Mouse (Mus musculus): ENCODE measurements around the gene Nkx2-9. TPM values are rescaled to one million over a fixed set of nuclear protein-coding genes. Genes with fewer than 3 reads are reported as not detected.

Nkx2-9 gene
- polyA plus RNA-seq, 1 experiment from 2014 or later: 1.7 TPM

DNA sequence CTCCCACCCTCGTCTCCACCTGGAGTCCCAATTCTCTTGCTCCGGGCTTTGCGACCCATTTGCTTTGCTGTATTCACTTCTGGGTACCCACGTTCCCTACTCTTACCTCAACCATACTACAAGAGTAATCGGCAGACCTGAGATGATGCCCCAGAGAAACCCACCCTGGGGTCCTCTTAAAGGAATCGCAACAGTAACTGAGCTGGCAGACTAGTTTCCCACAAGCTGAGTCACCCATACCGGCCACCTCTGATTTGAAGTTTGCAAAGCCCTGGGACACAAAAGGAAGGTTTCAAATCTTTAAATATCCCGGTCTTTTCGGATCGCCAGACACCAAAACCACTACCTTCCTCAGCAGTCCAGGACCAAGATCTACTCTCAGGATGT lies 742 bp downstream of the Nkx2-9 start:
- Histone ChIP-seq H3K4me1 (replicated peaks; ENCODE audit: control insufficient read depth, insufficient read depth, low read length) (no peaks in the 10 kb centered on the region), H3K27me3 (ENCODE audit: control insufficient read depth, insufficient read depth, low read length) (peaks cover 92% of the 10 kb centered on the region), H3K9ac (ENCODE audit: low read depth, low read length) (no peak overlapping the region), H3K27ac (ENCODE audit: low read depth, low read length) (no peak overlapping the region), H3K9me3 (ENCODE audit: control insufficient read depth, low read length) (no peaks in the 10 kb centered on the region), H3K36me3 (ENCODE audit: control insufficient read depth, insufficient read depth, low read length) (no peaks in the 10 kb centered on the region), H3K4me2 (replicated peaks; ENCODE audit: low read depth, low read length) (no peak overlapping the region), H3K4me3 (ENCODE audit: low read depth, low read length) (0 out of 2 replicates have a peak overlapping the region, but pooled peaks have one; percentile 16)
- DNase-seq (ENCODE audit: low spot score): peak; percentile 52
- WGBS: 0% methylated on average over 10 of the region's 10 CpGs
- no peak for ATAC-seq (ENCODE audit: low FRiP score)

DNA sequence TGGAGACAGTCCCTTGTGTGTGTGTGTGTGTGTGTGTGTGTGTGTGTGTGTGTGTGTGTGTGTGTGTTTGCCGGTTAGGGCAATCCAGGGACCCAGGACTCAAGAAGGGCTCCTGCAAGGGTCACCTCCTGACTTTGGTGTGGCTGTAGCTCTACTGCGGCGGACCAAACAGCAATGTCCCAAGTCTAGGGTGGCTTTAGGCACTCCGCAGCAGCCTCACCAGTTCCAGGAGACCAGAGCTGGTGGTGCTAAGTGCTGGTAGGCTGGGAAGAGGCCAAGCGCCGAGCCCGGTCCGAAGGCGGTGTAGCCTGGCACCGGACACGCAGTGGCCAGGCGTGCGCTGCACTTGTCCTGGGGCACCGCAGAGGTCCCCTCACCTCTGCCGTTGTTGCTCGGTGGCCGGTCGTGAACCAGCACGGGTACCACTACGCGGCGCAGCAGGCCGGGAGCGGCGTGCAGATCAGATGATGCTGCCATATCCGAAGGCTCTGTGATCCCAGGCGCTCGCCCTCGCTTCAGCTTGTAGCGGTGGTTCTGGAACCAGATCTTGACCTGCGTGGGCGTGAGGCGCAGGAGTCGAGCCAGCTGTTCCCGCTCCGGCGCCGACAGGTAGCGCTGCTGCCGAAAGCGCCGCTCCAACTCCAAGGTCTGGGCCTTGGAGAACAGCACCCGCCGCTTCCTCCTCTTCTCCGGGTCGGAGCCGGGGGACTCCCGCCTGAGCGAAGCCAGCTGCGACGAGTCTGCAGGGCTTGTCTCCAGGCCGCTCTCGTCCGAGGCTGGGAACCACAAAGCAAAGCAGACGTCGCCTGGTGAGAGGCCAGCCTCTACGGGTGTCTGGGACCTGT lies 1.4 kb downstream of the Nkx2-9 start:
- WGBS: under 1% methylated on average over 57 of the region's 57 CpGs
- peak; percentile 28; the same call in 1 of the 2 replicates for ATAC-seq (ENCODE audit: low FRiP score)
- H3K9ac ChIP-seq (ENCODE audit: low read depth, low read length): no peak overlapping the region
- peak overlapping the region; percentile 16; the same call in 1 of the 2 replicates for H3K4me3 ChIP-seq (ENCODE audit: low read depth, low read length)
- no peaks in the 10 kb centered on the region for H3K4me1 ChIP-seq (replicated peaks; ENCODE audit: control insufficient read depth, insufficient read depth, low read length)
- H3K9me3 ChIP-seq (ENCODE audit: control insufficient read depth, low read length): no peaks in the 10 kb centered on the region
- DNase-seq (ENCODE audit: low spot score): peak; percentile 66
- peaks cover 98% of the 10 kb centered on the region for H3K27me3 ChIP-seq (ENCODE audit: control insufficient read depth, insufficient read depth, low read length)
- no peaks in the 10 kb centered on the region for H3K36me3 ChIP-seq (ENCODE audit: control insufficient read depth, insufficient read depth, low read length)
- peak overlapping the region; percentile 28 for H3K4me2 ChIP-seq (replicated peaks; ENCODE audit: low read depth, low read length)
- H3K27ac ChIP-seq (ENCODE audit: low read depth, low read length): no peak overlapping the region

DNA sequence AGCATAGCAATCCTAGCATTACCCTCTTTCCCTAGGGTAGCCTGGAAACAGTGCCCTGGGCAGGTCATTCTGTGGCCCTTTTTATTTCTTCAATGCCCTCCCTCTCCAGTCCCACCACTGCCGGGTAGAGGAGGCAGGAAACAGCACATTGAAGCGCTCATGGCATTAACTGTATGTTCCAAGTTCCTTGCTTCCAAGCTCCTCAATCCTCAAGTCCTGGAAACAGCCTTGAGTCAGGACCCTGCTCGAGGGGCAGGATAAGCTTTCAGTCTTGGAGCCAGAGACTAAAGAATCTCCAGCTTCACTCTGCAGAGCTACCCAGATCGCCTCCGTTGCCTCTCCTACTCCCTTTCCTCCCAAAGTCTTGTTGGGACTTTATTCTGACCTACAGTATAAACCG lies 2.2 kb downstream of the Nkx2-9 start:
- Histone ChIP-seq H3K4me3 (ENCODE audit: low read depth, low read length) (no peak overlapping the region), H3K4me2 (replicated peaks; ENCODE audit: low read depth, low read length) (no peak overlapping the region), H3K9me3 (ENCODE audit: control insufficient read depth, low read length) (no peaks in the 10 kb centered on the region), H3K27ac (ENCODE audit: low read depth, low read length) (no peak overlapping the region), H3K27me3 (ENCODE audit: control insufficient read depth, insufficient read depth, low read length) (peaks cover 99% of the 10 kb centered on the region), H3K4me1 (replicated peaks; ENCODE audit: control insufficient read depth, insufficient read depth, low read length) (no peaks in the 10 kb centered on the region), H3K9ac (ENCODE audit: low read depth, low read length) (no peak overlapping the region), H3K36me3 (ENCODE audit: control insufficient read depth, insufficient read depth, low read length) (no peaks in the 10 kb centered on the region)
- DNase-seq (ENCODE audit: low spot score): no peak
- WGBS: 3% methylated on average over 6 of the region's 6 CpGs
- no peak for ATAC-seq (ENCODE audit: low FRiP score)

DNA sequence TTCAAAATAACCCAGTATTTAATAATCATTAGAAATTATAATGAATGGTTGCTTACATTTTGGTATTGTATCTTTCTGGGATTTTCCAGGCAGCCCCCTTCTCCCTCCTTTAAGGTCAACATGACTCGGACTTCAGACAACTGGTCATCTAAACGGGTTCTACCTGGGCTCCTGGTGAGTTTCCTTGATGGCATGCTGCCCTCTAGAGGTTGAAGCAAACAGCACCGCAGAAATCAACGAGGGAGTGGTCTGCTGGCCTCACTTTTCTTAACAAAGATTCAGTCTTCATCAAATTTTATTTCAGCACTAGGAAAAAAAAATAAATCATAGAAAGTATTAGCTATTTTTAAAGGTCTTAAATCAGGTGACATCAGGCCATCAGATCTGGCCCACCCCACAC lies 21.4 kb downstream of the Nkx2-9 start:
- Histone ChIP-seq H3K27me3 (ENCODE audit: control insufficient read depth, insufficient read depth, low read length) (peaks cover 6% of the 10 kb centered on the region), H3K4me1 (replicated peaks; ENCODE audit: control insufficient read depth, insufficient read depth, low read length) (no peaks in the 10 kb centered on the region), H3K27ac (ENCODE audit: low read depth, low read length) (no peak overlapping the region), H3K9ac (ENCODE audit: low read depth, low read length) (no peak overlapping the region), H3K4me2 (replicated peaks; ENCODE audit: low read depth, low read length) (no peak overlapping the region), H3K4me3 (ENCODE audit: low read depth, low read length) (no peak overlapping the region), H3K9me3 (ENCODE audit: control insufficient read depth, low read length) (no peaks in the 10 kb centered on the region), H3K36me3 (ENCODE audit: control insufficient read depth, insufficient read depth, low read length) (no peaks in the 10 kb centered on the region)
- DNase-seq (ENCODE audit: low spot score) (peak; percentile 38), ATAC-seq (ENCODE audit: low FRiP score) (no peak)
- WGBS: 15% methylated on average over 4 of the region's 4 CpGs

DNA sequence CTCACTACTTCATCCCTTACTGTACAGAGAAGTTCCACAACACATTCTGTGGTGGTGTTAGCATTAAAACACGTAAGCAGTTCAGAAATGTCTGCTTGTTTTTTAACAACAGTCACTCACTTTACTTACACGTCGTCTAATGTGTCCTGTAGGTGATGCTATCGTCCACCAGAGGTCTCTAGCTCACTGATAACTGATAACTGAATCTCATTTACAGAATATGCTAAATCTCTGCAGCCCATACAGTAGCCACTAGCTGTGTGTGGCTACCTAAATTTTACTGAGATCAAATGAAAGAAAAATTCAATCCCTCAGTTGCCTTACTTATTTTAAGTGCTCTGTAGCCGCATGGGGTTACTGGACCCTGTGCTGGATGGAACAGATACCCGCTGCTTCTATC lies 25.3 kb downstream of the Nkx2-9 start:
- Histone ChIP-seq H3K4me2 (replicated peaks; ENCODE audit: low read depth, low read length) (no peak overlapping the region), H3K4me1 (replicated peaks; ENCODE audit: control insufficient read depth, insufficient read depth, low read length) (no peaks in the 10 kb centered on the region), H3K4me3 (ENCODE audit: low read depth, low read length) (no peak overlapping the region), H3K9me3 (ENCODE audit: control insufficient read depth, low read length) (no peaks in the 10 kb centered on the region), H3K9ac (ENCODE audit: low read depth, low read length) (no peak overlapping the region), H3K27me3 (ENCODE audit: control insufficient read depth, insufficient read depth, low read length) (peaks cover 1% of the 10 kb centered on the region; the same call in 1 of the 2 replicates), H3K36me3 (ENCODE audit: control insufficient read depth, insufficient read depth, low read length) (no peaks in the 10 kb centered on the region), H3K27ac (ENCODE audit: low read depth, low read length) (no peak overlapping the region)
- WGBS: 32% methylated on average over 6 of the region's 6 CpGs
- DNase-seq (ENCODE audit: low spot score) (peak; percentile 41), ATAC-seq (ENCODE audit: low FRiP score) (peak; percentile 60; the same call in 1 of the 2 replicates)

Other genes starting within 250 kb of the Nkx2-9 start
- 0.11 and 0.29 TPM in 2 replicates for gene Nkx2-1, start 76.4 kb downstream of the Nkx2-9 start, polyA plus RNA-seq (2014; fragmentation: Nextera tagmentation; extraction: Ambion mirVana)
- 1.4 and 2.5 TPM in 2 replicates for gene Pax9, start 78.5 kb upstream of the Nkx2-9 start, polyA plus RNA-seq (2014; fragmentation: Nextera tagmentation; extraction: Ambion mirVana)

Data from hindbrain, embryonic 11.5 days (tissue).